Mouse (Mus musculus): ENCODE measurements at regions not wholly inside any gene's neighbourhood (a gene's known extent, or its start where the extent isn't known, plus 50 kb on each side); places are given as distances from the start of the nearest gene placed in this dataset.

- WGBS, result 62% methylated on average over 4 of the region's 4 CpGs
- Histone ChIP-seq H3K4me1 (ENCODE audit: control insufficient read depth, insufficient read depth, low read length) (no peaks in the 10 kb centered on the region), H3K4me3 (replicated peaks; ENCODE audit: control insufficient read depth, low read depth, low read length) (no peak overlapping the region), H3K27ac (ENCODE audit: control insufficient read depth, insufficient read depth, low read depth, low read length, poor library complexity) (no peak overlapping the region)
- TF ChIP-seq CTCF (IDR thresholded peaks at IDR 0.05; ENCODE audit: control insufficient read depth, insufficient read depth, low read length), result no peak
- no peak for TF ChIP-seq POLR2A (IDR thresholded peaks at IDR 0.05; ENCODE audit: borderline replicate concordance, control insufficient read depth, low read depth, low read length)
These were observed 539.3 kb upstream of the Sox11 start for GRCm38 (mm10) chr12:27881720-27882119.

GRCm38 (mm10) chr12:27866421-27866820, 524.0 kb upstream of the Sox11 start:
- no peak overlapping the region for H3K27ac ChIP-seq (ENCODE audit: control insufficient read depth, insufficient read depth, low read depth, low read length, poor library complexity)
- H3K4me1 ChIP-seq (ENCODE audit: control insufficient read depth, insufficient read depth, low read length), result no peaks in the 10 kb centered on the region
- TF ChIP-seq CTCF (IDR thresholded peaks at IDR 0.05; ENCODE audit: control insufficient read depth, insufficient read depth, low read length) (no peak), POLR2A (IDR thresholded peaks at IDR 0.05; ENCODE audit: borderline replicate concordance, control insufficient read depth, low read depth, low read length) (no peak)
- H3K4me3 ChIP-seq (replicated peaks; ENCODE audit: control insufficient read depth, low read depth, low read length), result no peak overlapping the region
- 39% methylated on average over 1 of the region's 1 CpGs for WGBS

GRCm38 (mm10) chr12:27849537-27849936, 507.2 kb upstream of the Sox11 start:
- 70% methylated on average over 3 of the region's 3 CpGs for WGBS
- no peaks in the 10 kb centered on the region for H3K4me1 ChIP-seq (ENCODE audit: control insufficient read depth, insufficient read depth, low read length)
- no peak overlapping the region for H3K4me3 ChIP-seq (replicated peaks; ENCODE audit: control insufficient read depth, low read depth, low read length)
- TF ChIP-seq CTCF (IDR thresholded peaks at IDR 0.05; ENCODE audit: control insufficient read depth, insufficient read depth, low read length), result no peak
- no peak for TF ChIP-seq POLR2A (IDR thresholded peaks at IDR 0.05; ENCODE audit: borderline replicate concordance, control insufficient read depth, low read depth, low read length)
- no peak overlapping the region for H3K27ac ChIP-seq (ENCODE audit: control insufficient read depth, insufficient read depth, low read depth, low read length, poor library complexity)

- no peak overlapping the region for H3K27ac ChIP-seq (ENCODE audit: control insufficient read depth, insufficient read depth, low read depth, low read length, poor library complexity)
These were observed 506.7 kb upstream of the Sox11 start for GRCm38 (mm10) chr12:27849099-27849498.

GRCm38 (mm10) chr12:27848141-27848540, 505.8 kb upstream of the Sox11 start:
- no peak overlapping the region for H3K27ac ChIP-seq (ENCODE audit: control insufficient read depth, insufficient read depth, low read depth, low read length, poor library complexity)
- TF ChIP-seq CTCF (IDR thresholded peaks at IDR 0.05; ENCODE audit: control insufficient read depth, insufficient read depth, low read length) (no peak), POLR2A (IDR thresholded peaks at IDR 0.05; ENCODE audit: borderline replicate concordance, control insufficient read depth, low read depth, low read length) (no peak)
- H3K4me3 ChIP-seq (replicated peaks; ENCODE audit: control insufficient read depth, low read depth, low read length), result no peak overlapping the region
- H3K4me1 ChIP-seq (ENCODE audit: control insufficient read depth, insufficient read depth, low read length), result no peaks in the 10 kb centered on the region
- WGBS, result 85% methylated on average over 5 of the region's 5 CpGs

More at GRCm38 (mm10) chr12:27849099-27849498, 506.7 kb upstream of the Sox11 start:
- H3K4me3 ChIP-seq (replicated peaks; ENCODE audit: control insufficient read depth, low read depth, low read length), result no peak overlapping the region
- TF ChIP-seq POLR2A (IDR thresholded peaks at IDR 0.05; ENCODE audit: borderline replicate concordance, control insufficient read depth, low read depth, low read length) (no peak), CTCF (IDR thresholded peaks at IDR 0.05; ENCODE audit: control insufficient read depth, insufficient read depth, low read length) (no peak)
- H3K4me1 ChIP-seq (ENCODE audit: control insufficient read depth, insufficient read depth, low read length), result no peaks in the 10 kb centered on the region
- WGBS, result 82% methylated on average over 3 of the region's 3 CpGs

GRCm38 (mm10) chr12:27847397-27847796, 505.0 kb upstream of the Sox11 start:
- 56% methylated on average over 10 of the region's 10 CpGs for WGBS
- TF ChIP-seq POLR2A (IDR thresholded peaks at IDR 0.05; ENCODE audit: borderline replicate concordance, control insufficient read depth, low read depth, low read length) (no peak), CTCF (IDR thresholded peaks at IDR 0.05; ENCODE audit: control insufficient read depth, insufficient read depth, low read length) (no peak)
- Histone ChIP-seq H3K4me1 (ENCODE audit: control insufficient read depth, insufficient read depth, low read length) (no peaks in the 10 kb centered on the region), H3K27ac (ENCODE audit: control insufficient read depth, insufficient read depth, low read depth, low read length, poor library complexity) (no peak overlapping the region), H3K4me3 (replicated peaks; ENCODE audit: control insufficient read depth, low read depth, low read length) (no peak overlapping the region)

- no peak overlapping the region for H3K27ac ChIP-seq (ENCODE audit: control insufficient read depth, insufficient read depth, low read depth, low read length, poor library complexity)
- no peak overlapping the region for H3K4me3 ChIP-seq (replicated peaks; ENCODE audit: control insufficient read depth, low read depth, low read length)
- H3K4me1 ChIP-seq (ENCODE audit: control insufficient read depth, insufficient read depth, low read length), result no peaks in the 10 kb centered on the region
- no peak for TF ChIP-seq POLR2A (IDR thresholded peaks at IDR 0.05; ENCODE audit: borderline replicate concordance, control insufficient read depth, low read depth, low read length)
- TF ChIP-seq CTCF (IDR thresholded peaks at IDR 0.05; ENCODE audit: control insufficient read depth, insufficient read depth, low read length), result no peak
These were observed 502.6 kb upstream of the Sox11 start for GRCm38 (mm10) chr12:27844958-27845357.

GRCm38 (mm10) chr12:27838955-27839354, 496.6 kb upstream of the Sox11 start:
- no peak for TF ChIP-seq POLR2A (IDR thresholded peaks at IDR 0.05; ENCODE audit: borderline replicate concordance, control insufficient read depth, low read depth, low read length)
- TF ChIP-seq CTCF (IDR thresholded peaks at IDR 0.05; ENCODE audit: control insufficient read depth, insufficient read depth, low read length), result no peak

GRCm38 (mm10) chr12:27838384-27838783, 496.0 kb upstream of the Sox11 start:
- no peak overlapping the region for H3K27ac ChIP-seq (ENCODE audit: control insufficient read depth, insufficient read depth, low read depth, low read length, poor library complexity)
- TF ChIP-seq POLR2A (IDR thresholded peaks at IDR 0.05; ENCODE audit: borderline replicate concordance, control insufficient read depth, low read depth, low read length), result no peak
- TF ChIP-seq CTCF (IDR thresholded peaks at IDR 0.05; ENCODE audit: control insufficient read depth, insufficient read depth, low read length), result no peak
- 72% methylated on average over 6 of the region's 6 CpGs for WGBS
- no peak overlapping the region for H3K4me3 ChIP-seq (replicated peaks; ENCODE audit: control insufficient read depth, low read depth, low read length)
- no peaks in the 10 kb centered on the region for H3K4me1 ChIP-seq (ENCODE audit: control insufficient read depth, insufficient read depth, low read length)

More at GRCm38 (mm10) chr12:27838955-27839354, 496.6 kb upstream of the Sox11 start:
- Histone ChIP-seq H3K4me1 (ENCODE audit: control insufficient read depth, insufficient read depth, low read length) (no peaks in the 10 kb centered on the region), H3K4me3 (replicated peaks; ENCODE audit: control insufficient read depth, low read depth, low read length) (no peak overlapping the region), H3K27ac (ENCODE audit: control insufficient read depth, insufficient read depth, low read depth, low read length, poor library complexity) (no peak overlapping the region)

Measured in bone marrow, adult 2 months (tissue).